Mouse (Mus musculus) embryonic fibroblast, embryonic 13.5 days (primary cell): ENCODE results near the gene Hhipl1.

Source experiments
- CTCF ChIP-seq: IDR thresholded peaks from 2 replicates; pipeline ENCODE4 v1.5.1; 2011; ENCODE audit warnings: mild to moderate bottlenecking, control low read depth, low read length, moderate library complexity, borderline replicate concordance; ENCODE audit not compliant: insufficient read depth
- POLR2A ChIP-seq: IDR thresholded peaks from 2 replicates; pipeline ENCODE4 v1.6.1; 2011; ENCODE audit warnings: low read depth, mild to moderate bottlenecking, control low read depth, low read length, moderate library complexity

- TF ChIP-seq POLR2A, result no peak
- TF ChIP-seq CTCF, result no peak
These were observed 43.0 kb downstream of the Hhipl1 start for GRCm38 (mm10) chr12:108349026-108349425.
